ENCODE assay signal across 18 mouse cellular contexts in genomic region chr4:138033871-138034270, GRCm38 (mm10). TPM values are rescaled to one million over a fixed set of nuclear protein-coding genes. Genes with fewer than 3 reads are reported as not detected.
DNase-seq lines count a peak whose midpoint lies in the region; ATAC-seq and TF ChIP-seq lines count a peak whose summit lies in the region.
"Had no signal": no experiment of that assay in that cellular context is flagged by ENCODE, and none has a peak within 500 bp of the region (broad histone marks: within the 10 kb centered on the region; RNA-seq: fewer than 3 reads in every experiment).

No protein-coding gene starts in this region.

- ATAC-seq in CD4-positive, CD25-positive, alpha-beta regulatory T cell, adult 4 months, result no peak
- ATAC-seq: forebrain, embryonic 14.5 days; midbrain, embryonic 15.5 days had no signal

- peak; percentile 46 for DNase-seq in CD4-positive, CD25-positive, alpha-beta regulatory T cell, adult 2 months (ENCODE audit: low read depth, low spot score)
- no peak for DNase-seq in layer of hippocampus, adult 2 months (ENCODE audit: low spot score in 2 of 2)
- DNase-seq in layer of hippocampus, adult 9-10 months (ENCODE audit: low spot score), result no peak
- no peak for DNase-seq in spleen, adult 2 months (ENCODE audit: low read depth in 1 of 2, low spot score in 2 of 2)
- no peak for DNase-seq in spleen, postnatal 14 days (ENCODE audit: low spot score in 2 of 2)
- peak; percentile 35 for DNase-seq in naive thymus-derived CD4-positive, alpha-beta T cell, adult 2 months (ENCODE audit: low read depth)
- no peak for DNase-seq in ovary, postnatal 10 days (ENCODE audit: low spot score)
- DNase-seq: adrenal gland, adult 8-10 months; cerebellum, adult 8-10 months; embryo, embryonic 11 days; heart, adult 18-20 months; thymus, postnatal 36 days had no signal

- H3K4me3 ChIP-seq in layer of hippocampus, adult 2 months, result no peak overlapping the region
- H3K4me3 ChIP-seq in spleen, adult 2 months (ENCODE audit: extremely low read depth, insufficient read depth, insufficient read length), result no peak overlapping the region
- H3K4me3 ChIP-seq: hindbrain, embryonic 13.5 days; midbrain, embryonic 15.5 days; neural tube, embryonic 13.5 days; stomach, embryonic 15.5 days had no signal

- no peak overlapping the region for H3K27ac ChIP-seq in layer of hippocampus, adult 2 months
- no peak overlapping the region for H3K27ac ChIP-seq in spleen, adult 2 months (ENCODE audit: insufficient read depth, low read length)
- H3K27ac ChIP-seq: hindbrain, embryonic 13.5 days; midbrain, embryonic 15.5 days; neural tube, embryonic 13.5 days; stomach, embryonic 15.5 days had no signal

- TF ChIP-seq POLR2A in spleen, adult 2 months (IDR thresholded peaks at IDR 0.05; ENCODE audit: low read depth, low read length), result no peak

- 70% methylated on average over 4 of the region's 4 CpGs for WGBS in spleen, adult 2 months

- H3K36me3 ChIP-seq in spleen, adult 2 months (ENCODE audit: control insufficient read depth, insufficient read depth, low read length), result peaks cover 12% of the 10 kb centered on the region
- H3K36me3 ChIP-seq: midbrain, embryonic 15.5 days had no signal

- H3K27me3 ChIP-seq in spleen, adult 2 months (ENCODE audit: control insufficient read depth, insufficient read depth, low read length), result no peaks in the 10 kb centered on the region
- H3K27me3 ChIP-seq: hindbrain, embryonic 13.5 days; midbrain, embryonic 15.5 days; neural tube, embryonic 13.5 days; stomach, embryonic 15.5 days had no signal

- H3K4me1 ChIP-seq in spleen, adult 2 months (ENCODE audit: control insufficient read depth, insufficient read depth, insufficient read length), result no peaks in the 10 kb centered on the region; the same call in 1 of the 2 replicates

- TF ChIP-seq CTCF in layer of hippocampus, adult 2 months (conservative IDR thresholded peaks at IDR 0.05), result 0 out of 2 replicates have a peak, but pooled peaks have one; percentile 6
- TF ChIP-seq CTCF in spleen, adult 2 months (IDR thresholded peaks at IDR 0.05; ENCODE audit: extremely low read depth, insufficient read depth, insufficient read length, insufficient replicate concordance), result 0 out of 2 replicates have a peak, but pooled peaks have one; percentile 2

RNA-seq across cellular contexts. Expression of gene Eif4g3, which starts 41.0 kb away (rescaled TPM):
- polyA plus RNA-seq in CD4-positive, CD25-positive, alpha-beta regulatory T cell, adult 4 months (2017; shearing (Covaris generic)), result 10 to 100 TPM; 42.5 to 49.0 TPM
- 100 to 1,000 TPM; 158 TPM for total RNA-seq in layer of hippocampus, adult 2 months (2021)
- polyA plus RNA-seq in spleen, adult 2 months (2012; rRNA removed), result 48.9 and 59.6 TPM in 2 replicates

Comparison
In these comparisons a context has a peak if more than half of its experiments do, and no peak if none do; other contexts are left out.
1. DNase-seq: peak in CD4-positive, CD25-positive, alpha-beta regulatory T cell, adult 2 months (single experiment) and naive thymus-derived CD4-positive, alpha-beta T cell, adult 2 months (single experiment); none in layer of hippocampus, adult 2 months (0 of 2), layer of hippocampus, adult 9-10 months (single experiment), spleen, adult 2 months (0 of 2), spleen, postnatal 14 days (0 of 2) and ovary, postnatal 10 days (single experiment).